Mouse (Mus musculus): ENCODE measurements around the gene Myo7a.

Myo7a gene

DNA sequence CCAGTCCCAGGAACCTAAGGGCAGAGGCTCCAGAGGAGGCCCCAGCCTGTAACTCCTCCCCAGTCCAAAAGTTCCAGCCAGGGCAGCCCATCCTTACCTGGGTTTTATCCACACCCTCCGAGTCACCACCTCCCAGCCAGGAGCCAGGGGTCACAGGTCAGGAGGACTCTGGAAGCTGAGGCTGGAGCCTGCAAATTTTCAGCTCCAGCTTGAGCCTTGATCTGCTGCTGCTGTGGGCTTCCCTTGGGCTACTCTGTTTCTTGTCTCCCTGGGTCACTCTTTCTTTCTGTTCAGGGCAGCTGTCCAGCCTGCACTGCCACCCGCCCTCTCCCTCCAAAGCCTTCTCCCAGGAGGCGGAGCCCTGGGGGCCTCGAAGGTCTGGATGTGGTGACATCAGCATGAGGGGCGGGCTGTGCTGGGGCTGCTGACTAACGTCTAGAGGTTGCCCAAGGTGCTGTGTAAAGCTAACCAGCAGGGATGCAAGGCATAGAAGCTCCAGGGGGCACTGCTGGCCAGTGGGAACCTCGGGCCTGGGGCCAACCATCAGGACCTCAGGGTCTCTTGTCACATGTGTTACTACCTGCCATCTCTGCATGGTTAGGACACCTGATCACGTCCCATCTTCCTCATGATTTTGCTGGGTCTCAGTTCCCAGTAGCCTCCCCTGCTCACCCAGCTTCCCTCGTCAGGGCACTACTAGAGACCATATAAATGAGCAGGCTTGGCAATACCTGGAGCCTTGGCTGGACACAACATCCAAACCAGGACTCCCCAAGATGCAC lies at the start of gene Myo7a:
Gene Myo7a (minus strand): TSS at position 346 of the 782 bp plus-strand sequence.
- CTCF ChIA-PET: interaction anchor here (0.5 to 1.8 kb wide), 20 partner anchors 8 to 1110 kb away, joined by 3 to 7 read pairs (median 4); no protein-coding TSS in a partner anchor
- POLR2A ChIA-PET: interaction anchor here in 2 of 4 experiments (0.5 to 1.5 kb wide), 9 partner anchors 13 to 793 kb away, joined by 3 to 4 read pairs (median 3); no protein-coding TSS in a partner anchor

DNA sequence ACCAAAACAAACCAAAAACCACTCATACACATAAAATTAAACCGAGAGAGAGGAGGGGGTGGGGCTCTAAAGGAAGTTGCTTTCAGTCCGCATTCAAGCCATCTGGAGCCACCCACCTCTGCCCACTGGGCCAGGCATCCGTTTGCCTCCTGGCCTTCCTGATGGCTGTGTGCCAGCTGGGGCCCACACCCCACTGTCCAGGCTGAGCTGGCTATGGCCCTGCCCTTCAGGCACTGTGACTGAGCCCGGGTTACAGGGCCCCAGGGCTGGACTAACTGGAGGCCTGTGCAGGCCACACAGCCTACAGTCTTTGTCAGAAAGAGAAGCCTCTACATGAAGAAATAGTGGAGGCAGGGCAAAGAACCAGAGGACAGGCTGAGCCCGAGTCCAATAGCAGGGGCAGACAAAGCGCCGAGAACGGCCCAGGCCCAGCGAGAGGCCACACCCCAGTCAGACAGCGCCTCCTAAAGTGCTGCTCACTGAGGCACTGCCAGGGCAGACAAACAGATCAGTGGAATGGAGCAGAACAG lies 45.7 kb upstream of the Myo7a start:
- CTCF ChIA-PET: interaction anchor here in 1 of 4 experiments (1.4 to 1.7 kb wide), 2 partner anchors 15 to 22 kb away, joined by 3 to 4 read pairs; no protein-coding TSS in a partner anchor
- POLR2A ChIA-PET: interaction anchor here in 3 of 4 experiments (0.7 to 2.5 kb wide), 5 partner anchors 9 to 15 kb away, joined by 3 to 9 read pairs (median 4); no protein-coding TSS in a partner anchor

GRCm38 (mm10) chr7:98164382-98164998 lies 45.2 kb upstream of the Myo7a start:
- POLR2A ChIA-PET: interaction anchor here in 3 of 4 experiments (0.7 to 1.5 kb wide), 7 partner anchors 8 to 314 kb away, joined by 3 to 4 read pairs (median 3); no protein-coding TSS in a partner anchor
- CTCF ChIA-PET: interaction anchor here in 1 of 4 experiments (0.7 to 2.9 kb wide), 5 partner anchors 12 to 183 kb away, joined by 3 to 11 read pairs (median 4); no protein-coding TSS in a partner anchor

- ChIA-PET CTCF (interaction anchor here in 1 of 4 experiments (0.7 to 2.9 kb wide), 4 partner anchors 11 to 184 kb away, joined by 3 to 11 read pairs (median 4); no protein-coding TSS in a partner anchor), POLR2A (interaction anchor here in 3 of 4 experiments (0.6 to 1.5 kb wide), 6 partner anchors 9 to 37 kb away, joined by 3 to 4 read pairs (median 3); no protein-coding TSS in a partner anchor)
These were observed 44.4 kb upstream of the Myo7a start for GRCm38 (mm10) chr7:98163700-98164099.

GRCm38 (mm10) chr7:98162239-98162638 lies 42.9 kb upstream of the Myo7a start:
- POLR2A ChIA-PET: interaction anchor here in 3 of 4 experiments (0.8 to 1.9 kb wide), 3 partner anchors 9 to 14 kb away, joined by 3 to 5 read pairs (median 3); no protein-coding TSS in a partner anchor
- CTCF ChIA-PET: interaction anchor here in 2 of 4 experiments (0.9 to 2.9 kb wide), 3 partner anchors 9 to 30 kb away, joined by 4 to 11 read pairs (median 4); no protein-coding TSS in a partner anchor

DNA sequence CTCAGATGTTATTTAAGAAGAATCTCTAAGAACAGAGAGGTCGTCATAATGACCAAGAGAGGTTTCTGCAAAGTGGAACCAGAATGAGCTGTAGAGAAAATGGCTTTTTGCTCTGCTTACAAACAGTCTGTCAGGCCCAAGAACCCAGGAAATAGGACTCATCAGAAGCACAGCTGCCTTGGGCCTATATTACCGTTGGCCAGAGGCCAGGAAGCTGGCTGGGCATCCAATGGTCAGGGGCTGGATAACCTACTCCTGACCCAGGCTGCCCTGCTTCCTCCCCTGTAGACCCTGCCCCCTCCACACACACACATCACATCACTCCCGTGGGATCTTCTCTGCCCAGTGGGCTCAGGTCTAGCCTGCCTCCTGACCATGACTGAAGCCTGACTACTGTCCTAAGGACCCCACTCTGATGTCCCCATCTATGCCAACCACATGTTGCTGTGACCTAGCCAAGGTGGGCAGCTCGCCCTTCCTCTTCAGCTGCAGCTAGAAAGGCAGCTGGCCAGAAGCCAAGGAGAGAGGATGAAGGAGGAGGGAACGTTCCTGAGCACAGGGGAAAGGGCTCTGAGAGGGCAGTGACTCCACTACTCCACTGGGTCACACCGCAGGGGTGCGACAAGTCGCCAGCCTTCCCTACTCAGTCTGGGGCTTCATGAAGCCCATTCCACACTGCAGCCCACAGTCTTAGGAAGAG lies 40.9 kb upstream of the Myo7a start:
- CTCF ChIA-PET: no interaction called here
- POLR2A ChIA-PET: interaction anchor here in 3 of 4 experiments (0.5 to 5.5 kb wide), 11 partner anchors 10 to 35 kb away, joined by 3 to 44 read pairs (median 5); partner anchors contain the start of genes Omp (in 2 of the 3) and Capn5 (in 1 of the 3)

- CTCF ChIA-PET: interaction anchor here (0.5 to 4.7 kb wide), 26 partner anchors 8 to 729 kb away, joined by 3 to 46 read pairs (median 4); partner anchors contain the start of genes Aqp11 (in 1 of the 4), Capn5 (in 1 of the 4) and Omp (in 1 of the 4)
These were observed 39.2 kb upstream of the Myo7a start for GRCm38 (mm10) chr7:98158481-98158880.

GRCm38 (mm10) chr7:98157636-98158332 lies 38.5 kb upstream of the Myo7a start:
- ChIA-PET CTCF (interaction anchor here (0.5 to 4.7 kb wide), 30 partner anchors 8 to 449 kb away, joined by 3 to 46 read pairs (median 4); partner anchors contain the start of genes Capn5 (in 2 of the 4), Omp (in 2 of the 4), Aqp11 (in 1 of the 4) and Tsku (in 1 of the 4)), POLR2A (interaction anchor here (0.6 to 5.5 kb wide), 44 partner anchors 8 to 1308 kb away, joined by 3 to 44 read pairs (median 5); partner anchors contain the start of genes Capn5 (in 2 of the 4), Omp (in 2 of the 4), Aamdc (in 1 of the 4) and Aqp11 (in 1 of the 4))

More at GRCm38 (mm10) chr7:98158481-98158880, 39.2 kb upstream of the Myo7a start:
- POLR2A ChIA-PET: interaction anchor here (0.6 to 5.5 kb wide), 34 partner anchors 8 to 1309 kb away, joined by 3 to 44 read pairs (median 6); partner anchors contain the start of genes Capn5 (in 2 of the 4), Omp (in 2 of the 4) and Tsku (in 1 of the 4)

DNA sequence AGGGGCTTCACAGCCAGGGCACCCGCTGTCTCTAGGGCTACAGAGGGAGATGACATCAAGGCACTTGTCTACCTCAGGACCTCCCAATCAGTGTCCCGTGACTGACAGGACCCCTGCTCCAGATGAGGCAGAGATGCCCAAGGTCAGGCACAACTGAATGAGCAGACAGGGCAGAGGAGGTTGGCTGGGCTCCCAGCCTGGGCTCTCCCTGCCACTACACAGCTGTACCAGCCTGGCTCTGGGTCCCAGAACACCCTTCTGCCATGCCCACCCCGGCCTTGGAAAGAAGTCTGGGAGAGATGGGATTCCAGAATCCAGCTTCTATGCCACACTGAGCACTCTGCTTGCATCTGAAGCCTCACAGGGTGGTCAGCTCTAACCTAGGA lies 36.9 kb upstream of the Myo7a start:
- ChIA-PET POLR2A (interaction anchor here in 3 of 4 experiments (0.6 to 5.5 kb wide), 14 partner anchors 8 to 215 kb away, joined by 3 to 44 read pairs (median 8); partner anchors contain the start of genes Capn5 (in 2 of the 3) and Omp (in 2 of the 3)), CTCF (interaction anchor here (0.6 to 5.0 kb wide), 22 partner anchors 11 to 761 kb away, joined by 3 to 68 read pairs (median 6); partner anchors contain the start of gene Omp (in 2 of the 4))

- POLR2A ChIA-PET: interaction anchor here in 3 of 4 experiments (0.6 to 5.5 kb wide), 17 partner anchors 9 to 216 kb away, joined by 3 to 44 read pairs (median 5); partner anchors contain the start of genes Omp (in 2 of the 3) and Capn5 (in 1 of the 3)
- CTCF ChIA-PET: interaction anchor here (0.5 to 5.0 kb wide), 44 partner anchors 10 to 1109 kb away, joined by 3 to 68 read pairs (median 5); partner anchors contain the start of genes Omp (in 3 of the 4) and Capn5 (in 1 of the 4)
These were observed 36.4 kb upstream of the Myo7a start for GRCm38 (mm10) chr7:98155546-98156279.

DNA sequence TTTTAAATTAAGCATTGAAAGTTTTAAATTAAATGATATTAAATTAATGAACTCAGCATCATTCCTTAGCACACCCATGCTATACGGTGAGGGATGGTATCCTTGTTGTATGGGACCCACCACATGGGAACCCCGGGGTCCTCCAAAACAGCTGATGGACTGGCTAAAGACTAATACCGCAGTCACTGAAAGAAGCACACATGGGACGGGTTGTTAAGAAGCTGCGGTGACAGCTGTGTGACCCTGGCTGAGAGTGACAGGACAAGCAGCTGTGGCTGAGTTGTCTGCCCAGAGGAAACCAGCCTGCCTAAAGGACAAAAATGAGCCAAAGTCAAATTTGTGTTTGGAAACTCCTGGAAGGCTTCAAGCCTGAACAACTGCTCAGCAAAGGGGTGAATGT lies 34.6 kb upstream of the Myo7a start:
- POLR2A ChIA-PET: interaction anchor here in 3 of 4 experiments (1.0 to 2.1 kb wide), 7 partner anchors 9 to 37 kb away, joined by 3 to 7 read pairs (median 5); no protein-coding TSS in a partner anchor
- CTCF ChIA-PET: interaction anchor here (0.6 to 5.0 kb wide), 25 partner anchors 8 to 194 kb away, joined by 3 to 68 read pairs (median 7); partner anchors contain the start of gene Omp (in 2 of the 4)

DNA sequence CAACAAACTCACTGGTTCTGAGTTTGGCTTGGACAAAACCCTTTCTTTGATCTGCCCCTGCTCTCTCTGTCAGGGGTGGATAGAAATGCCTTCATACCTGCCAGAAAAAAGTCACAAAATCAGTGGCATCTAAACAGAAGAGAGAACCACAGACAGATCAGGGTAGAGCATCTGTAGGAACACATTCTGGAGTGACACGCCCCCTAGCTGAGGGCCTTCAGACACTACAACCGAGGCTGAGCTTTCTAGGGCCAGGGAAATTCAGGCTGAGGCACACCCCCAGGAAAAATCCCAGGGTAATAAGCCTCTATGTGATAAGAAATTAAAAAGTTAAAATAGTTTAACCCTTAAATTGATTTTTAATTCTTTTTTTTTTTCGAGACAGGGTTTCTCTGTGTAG lies 34.0 kb upstream of the Myo7a start:
- ChIA-PET CTCF (interaction anchor here (0.6 to 5.0 kb wide), 37 partner anchors 9 to 1151 kb away, joined by 3 to 68 read pairs (median 4); partner anchors contain the start of genes Myo7a (in 1 of the 4) and Omp (in 1 of the 4)), POLR2A (interaction anchor here in 3 of 4 experiments (0.6 to 2.1 kb wide), 9 partner anchors 9 to 1957 kb away, joined by 3 to 7 read pairs (median 5); no protein-coding TSS in a partner anchor)

DNA sequence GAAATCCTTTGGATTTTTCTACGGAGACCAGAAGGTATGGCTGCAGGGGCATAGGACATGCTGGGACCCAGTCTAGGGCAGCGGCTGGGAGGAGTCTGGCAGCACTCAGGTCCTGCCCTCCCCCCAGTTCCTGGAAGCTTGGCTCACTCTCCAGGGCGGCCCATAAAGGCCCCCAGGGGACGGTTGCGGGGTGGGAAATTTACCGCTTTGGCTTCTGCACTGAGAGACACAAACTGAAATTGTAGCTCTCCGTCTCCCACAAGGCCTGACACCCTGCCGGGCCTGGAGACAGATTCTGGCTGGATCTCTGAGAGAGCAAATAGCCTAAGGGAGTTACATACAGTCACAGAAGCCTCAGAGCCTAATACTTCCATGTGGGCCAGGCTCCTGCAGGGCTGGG lies 33.1 kb upstream of the Myo7a start:
- CTCF ChIA-PET: interaction anchor here (0.5 to 5.0 kb wide), 19 partner anchors 8 to 577 kb away, joined by 3 to 68 read pairs (median 5); partner anchors contain the start of gene Omp (in 1 of the 4)

DNA sequence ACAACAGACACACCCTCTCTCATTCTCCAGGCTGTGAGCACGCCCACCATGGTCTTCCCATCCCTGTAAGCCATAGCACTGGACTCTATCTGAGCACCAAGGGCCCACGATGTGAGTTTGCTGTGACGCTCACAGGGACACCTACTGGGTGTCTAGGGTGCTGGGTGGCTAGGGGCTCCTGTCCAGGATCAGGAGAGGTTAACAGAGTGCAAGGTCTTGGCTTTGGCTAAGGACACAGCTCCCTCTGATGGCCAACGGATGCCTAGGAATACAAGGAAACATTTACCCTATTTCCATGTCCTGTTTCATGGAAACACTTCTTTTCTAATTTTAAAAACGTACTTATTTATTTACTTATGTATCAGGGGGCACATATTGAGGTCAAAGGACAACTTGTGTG lies 31.2 kb upstream of the Myo7a start:
- ChIA-PET CTCF (interaction anchor here in 3 of 4 experiments (0.5 to 2.1 kb wide), 19 partner anchors 8 to 1471 kb away, joined by 3 to 9 read pairs (median 4); no protein-coding TSS in a partner anchor), POLR2A (interaction anchor here in 3 of 4 experiments (0.7 to 1.4 kb wide), 4 partner anchors 8 to 14 kb away, joined by 3 to 4 read pairs (median 4); no protein-coding TSS in a partner anchor)

More for the DNA sequence above, 33.1 kb upstream of the Myo7a start:
- POLR2A ChIA-PET: interaction anchor here in 3 of 4 experiments (0.7 to 2.1 kb wide), 5 partner anchors 10 to 38 kb away, joined by 3 to 7 read pairs (median 5); no protein-coding TSS in a partner anchor

- ChIA-PET CTCF (interaction anchor here (0.5 to 2.1 kb wide), 19 partner anchors 9 to 572 kb away, joined by 3 to 9 read pairs (median 4); no protein-coding TSS in a partner anchor), POLR2A (interaction anchor here in 3 of 4 experiments (0.8 to 1.4 kb wide), 3 partner anchors 9 to 15 kb away, joined by 3 to 4 read pairs (median 3); no protein-coding TSS in a partner anchor)
These were observed 30.5 kb upstream of the Myo7a start for GRCm38 (mm10) chr7:98149802-98150201.

Measured in embryonic stem cell, embryonic (primary cell).